Mouse (Mus musculus) embryo, embryonic 10.5 days (tissue): ENCODE results near the gene Eva1c.
A peak's percentile ranks its signal among the peaks of the same experiment; 100 is the strongest.
"Not testable (repeated sequence)": the region's sequence is repeated elsewhere in the genome, so short reads cannot be mapped to it uniquely, and the experiment has no call there.

Source experiments
- DNase-seq: peaks from one replicate; pipeline ENCODE4 v3.0.0-alpha.2; 2015; ENCODE audit warnings: low spot score

Eva1c gene

DNA sequence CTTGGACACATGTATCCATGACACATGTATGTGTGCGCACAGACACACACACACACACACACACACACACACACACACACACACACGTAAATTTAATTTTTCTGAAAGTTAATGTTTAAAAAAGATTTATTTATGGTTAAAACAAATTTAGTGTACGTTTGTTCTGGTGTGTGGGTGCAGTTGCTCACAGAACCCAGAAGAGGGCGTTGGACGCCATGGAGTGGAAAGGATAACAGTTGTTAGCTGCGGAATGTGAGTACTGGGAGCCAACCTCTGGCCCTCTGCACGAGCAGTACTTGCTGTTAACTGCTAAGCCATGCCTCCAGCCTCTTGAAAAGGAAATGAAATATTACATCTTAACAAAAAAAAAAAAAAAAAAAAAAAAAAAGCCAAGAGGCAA is at the start of gene Eva1c:
TSS of gene Eva1c (plus strand) at position 263 of the 400 bp plus-strand sequence.
- no peak for DNase-seq

- peak; percentile 38 for DNase-seq
Observed at GRCm38 (mm10) chr16:90779783-90780182, 46.7 kb upstream of the Eva1c start.

GRCm38 (mm10) chr16:90783302-90783701 is 43.2 kb upstream of the Eva1c start:
- no peak for DNase-seq

- DNase-seq, result no peak
Observed at GRCm38 (mm10) chr16:90785257-90785656, 41.3 kb upstream of the Eva1c start.

- no peak for DNase-seq
Observed at GRCm38 (mm10) chr16:90788580-90788979, 37.9 kb upstream of the Eva1c start.

GRCm38 (mm10) chr16:90790946-90791345 is 35.6 kb upstream of the Eva1c start:
- no peak for DNase-seq

- no peak for DNase-seq
Observed at GRCm38 (mm10) chr16:90792066-90792465, 34.5 kb upstream of the Eva1c start.

GRCm38 (mm10) chr16:90792500-90792899 is 34.0 kb upstream of the Eva1c start:
- DNase-seq, result no peak

DNA sequence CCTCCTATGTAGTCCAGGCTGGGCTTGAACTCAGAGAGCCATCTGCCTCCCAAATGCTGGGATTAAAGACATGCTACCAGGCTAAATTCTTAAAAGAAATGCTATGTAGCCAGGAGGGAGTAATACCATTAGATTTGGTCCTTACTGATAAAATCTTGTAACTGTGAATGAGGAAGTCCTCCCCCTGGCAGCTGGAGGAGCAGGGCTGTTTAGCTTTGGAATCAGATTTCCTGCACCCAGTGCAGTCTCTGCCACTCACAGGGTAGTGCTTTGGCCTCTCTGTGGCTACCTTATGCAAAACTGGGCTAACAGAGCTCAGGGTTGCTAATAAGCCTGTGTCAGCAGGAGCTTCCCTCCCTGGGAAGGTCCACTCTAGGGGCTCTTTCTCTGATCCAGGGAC is 31.8 kb upstream of the Eva1c start:
- no peak for DNase-seq

DNA sequence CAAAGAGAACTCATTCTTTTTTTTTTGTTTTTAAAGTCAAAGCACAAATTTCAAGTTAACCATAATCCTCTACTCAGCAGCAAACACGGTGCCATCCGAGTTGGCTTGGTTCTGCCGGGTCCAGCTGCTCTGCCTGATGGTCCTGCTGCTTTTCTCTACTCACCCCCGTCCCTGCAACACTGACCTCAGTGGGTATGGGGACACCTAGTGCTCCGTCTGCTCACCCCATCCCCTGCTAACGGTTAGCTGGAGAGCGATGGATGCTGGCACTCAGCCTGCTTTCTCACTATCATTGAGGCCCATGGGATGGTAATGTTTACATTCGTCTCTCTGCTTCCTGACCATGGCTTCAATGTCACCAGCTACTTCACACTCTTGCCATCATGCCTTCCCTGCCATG is 28.1 kb upstream of the Eva1c start:
- DNase-seq, result no peak

GRCm38 (mm10) chr16:90798848-90799247 is 27.7 kb upstream of the Eva1c start:
- no peak for DNase-seq

GRCm38 (mm10) chr16:90799840-90800239 is 26.7 kb upstream of the Eva1c start:
- no peak for DNase-seq

- DNase-seq, result no peak
Observed at GRCm38 (mm10) chr16:90801251-90801650, 25.3 kb upstream of the Eva1c start.

- DNase-seq, result peak; percentile 50
Observed at GRCm38 (mm10) chr16:90801928-90802327, 24.6 kb upstream of the Eva1c start.

GRCm38 (mm10) chr16:90804466-90804865 is 22.1 kb upstream of the Eva1c start:
- DNase-seq, result no peak

DNA sequence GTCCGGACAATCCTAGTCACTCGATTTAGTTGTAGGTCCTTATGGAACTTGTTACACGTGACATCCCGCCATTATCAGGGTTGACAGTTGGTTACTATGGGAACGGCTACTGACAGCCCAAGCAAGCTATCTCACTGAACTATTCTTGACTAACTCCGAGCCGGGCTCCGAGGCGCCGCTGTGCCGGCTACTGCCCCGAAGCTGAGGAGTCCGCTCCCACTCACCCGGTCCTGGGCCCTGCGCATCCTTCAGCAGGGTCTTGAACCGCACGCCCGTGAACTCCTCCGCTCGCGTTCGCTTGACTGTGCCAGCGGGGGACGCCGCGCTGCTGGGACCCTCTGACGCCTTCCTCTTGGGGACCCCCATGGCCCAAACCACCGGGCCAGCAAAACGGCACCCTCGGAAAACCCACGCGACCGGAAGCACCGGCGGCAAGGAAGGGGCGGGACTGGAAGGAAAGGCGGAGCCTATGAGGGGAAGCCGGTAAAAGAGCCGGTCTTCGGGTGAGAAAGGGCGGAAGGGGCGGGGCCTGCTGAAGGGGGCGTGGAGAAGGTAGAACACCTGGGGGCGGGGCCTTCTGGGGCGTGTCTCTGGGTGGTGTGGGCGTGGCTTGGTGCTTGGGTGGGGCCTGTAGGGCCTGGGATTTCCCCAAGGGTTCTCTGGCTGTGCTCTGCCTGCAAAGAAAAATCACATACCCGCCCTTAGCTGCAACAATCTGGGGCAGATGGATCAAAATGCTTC is 16.4 kb upstream of the Eva1c start, which contains the start of gene Urb1:
TSS of gene Urb1 (minus strand) at position 439 of the 741 bp plus-strand sequence.
- peak; percentile 99 for DNase-seq

DNA sequence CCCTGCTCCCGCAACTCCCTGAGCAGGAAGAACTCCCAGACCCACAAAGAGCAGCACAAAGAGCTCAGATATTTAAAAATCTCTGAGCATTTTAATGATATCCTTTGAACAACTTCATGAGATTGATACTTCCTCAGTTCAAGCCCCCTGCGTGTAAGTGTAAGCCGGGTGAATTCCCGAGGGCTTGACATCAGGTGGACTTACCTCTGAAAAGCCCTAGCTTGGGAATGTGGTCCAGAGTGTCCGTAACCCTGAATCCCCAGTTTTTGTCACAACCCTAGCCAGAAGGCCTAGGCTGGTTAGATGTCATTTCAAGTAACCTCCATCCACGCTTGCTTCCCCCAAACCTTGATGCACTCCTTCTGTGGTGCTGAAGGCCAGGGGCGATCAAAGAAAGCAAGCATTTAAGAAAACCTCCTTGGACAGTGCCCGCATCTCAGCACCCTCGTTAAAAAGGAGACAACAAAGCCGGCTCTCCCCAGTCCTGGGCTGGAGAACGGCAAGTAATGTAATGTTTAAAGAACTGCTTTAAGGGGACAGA is 15.7 kb upstream of the Eva1c start:
- DNase-seq, result no peak

DNA sequence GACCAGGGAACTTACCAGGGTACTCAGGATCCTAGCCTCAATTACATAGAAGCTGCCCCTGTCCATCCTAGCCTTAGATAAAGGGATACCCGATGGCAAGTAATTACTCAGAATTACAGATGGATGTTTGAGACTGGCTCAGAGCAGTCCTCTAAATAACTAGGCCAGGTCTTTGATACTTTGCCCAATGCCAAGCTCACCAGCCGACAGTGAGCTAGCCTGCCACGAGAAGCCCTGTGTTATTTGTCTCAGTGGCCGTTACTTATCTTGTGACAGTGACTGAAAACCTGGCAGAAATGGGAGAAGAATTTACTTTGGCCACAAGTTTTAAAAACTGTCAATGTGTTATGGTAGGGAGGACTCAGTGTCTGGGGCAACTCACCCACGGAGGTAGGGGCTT is 14.4 kb upstream of the Eva1c start:
- DNase-seq, result no peak

GRCm38 (mm10) chr16:90820326-90820725 is 6.2 kb upstream of the Eva1c start:
- no peak for DNase-seq

DNA sequence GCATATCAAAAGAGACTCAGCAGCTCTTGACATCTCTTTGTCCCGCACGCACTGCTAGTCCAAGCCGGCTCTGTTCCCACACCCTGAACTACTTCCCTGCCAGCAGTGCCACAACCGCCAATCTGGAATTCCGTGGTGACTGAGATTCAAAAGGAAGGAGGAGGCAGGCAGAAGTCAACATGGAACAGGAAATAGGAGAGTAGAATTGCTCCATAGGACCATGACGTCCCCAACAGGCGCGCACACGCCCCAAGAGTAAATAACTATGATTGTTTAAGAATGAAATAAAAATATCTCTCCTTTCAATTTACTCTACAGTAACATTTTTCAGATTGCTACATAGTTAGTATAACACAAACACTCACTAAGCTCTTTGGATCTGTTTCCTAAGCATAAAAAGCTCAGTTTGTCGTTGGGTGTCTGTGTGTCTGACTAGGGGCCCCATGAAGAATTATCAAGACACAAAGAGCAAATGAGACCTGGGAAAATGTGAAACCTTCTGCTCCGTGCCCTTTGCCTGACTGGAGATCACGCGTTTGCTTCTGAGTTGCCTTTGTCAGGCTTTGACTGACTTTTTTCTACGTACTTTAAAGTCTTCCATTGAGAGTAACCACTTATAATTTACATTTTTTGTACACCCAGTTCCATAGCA is 5.3 kb upstream of the Eva1c start:
- DNase-seq, result no peak

GRCm38 (mm10) chr16:90822284-90822935 is 4.1 kb upstream of the Eva1c start:
- DNase-seq, result no peak

DNA sequence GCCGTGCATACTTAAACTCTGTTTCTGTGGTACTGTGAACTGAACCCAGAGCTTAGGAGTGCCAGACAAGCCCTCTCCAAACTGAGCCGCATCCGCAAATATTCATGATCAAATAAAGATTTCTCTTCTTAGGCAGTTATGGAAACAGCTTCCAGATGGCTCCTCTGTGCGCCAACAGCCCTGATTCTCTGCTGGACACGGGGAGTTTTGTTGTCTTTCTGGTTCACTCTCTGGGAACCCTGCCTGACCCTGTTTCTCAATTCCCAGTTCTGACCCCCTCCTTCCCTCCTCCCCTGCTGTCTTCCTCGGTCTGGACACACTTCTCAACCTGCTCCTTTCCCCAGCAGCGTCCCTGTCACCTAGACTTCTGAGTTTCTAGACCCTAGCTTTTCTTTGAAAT is 3.5 kb upstream of the Eva1c start:
- no peak for DNase-seq

DNA sequence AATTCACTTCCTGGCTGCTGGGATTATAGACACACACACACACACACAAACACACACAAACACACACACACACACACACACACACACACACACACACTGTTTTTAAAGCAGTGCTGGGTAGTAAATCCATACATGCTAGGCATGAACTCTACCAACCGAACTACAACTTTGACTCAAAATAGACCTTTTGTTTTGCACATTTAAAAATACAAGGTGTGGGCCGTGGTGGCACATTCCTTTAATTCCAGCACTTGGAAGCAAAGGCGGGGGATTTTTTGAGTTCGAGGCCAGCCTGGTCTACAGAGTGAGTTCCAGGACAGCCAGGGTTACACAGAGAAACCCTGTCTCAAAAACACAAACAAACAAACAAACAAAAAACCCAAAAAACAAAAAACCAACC is 2.5 kb upstream of the Eva1c start:
- DNase-seq, result not testable (repeated sequence)
